Mouse (Mus musculus): Measurements from ENCODE around the gene Gdap2. TPM values are rescaled to one million over a fixed set of nuclear protein-coding genes. Genes with fewer than 3 reads are reported as not detected.

Gdap2 gene
- polyA plus RNA-seq, 1 experiment from 2014 or later, result 35.2 TPM

- WGBS, result 85% methylated on average over 5 of the region's 5 CpGs
- ATAC-seq (replicated peaks; ENCODE audit: insufficient number of reproducible peaks, low FRiP score, low TSS enrichment, low read depth), result no peak
These were observed 53.3 kb downstream of the Gdap2 start for GRCm38 (mm10) chr3:100215469-100215868.

GRCm38 (mm10) chr3:100225326-100225959 lies 63.3 kb downstream of the Gdap2 start:
- no peak overlapping the region for H3K4me3 ChIP-seq (ENCODE audit: low read depth, low read length)
- no peak overlapping the region for H3K4me2 ChIP-seq (ENCODE audit: low read depth, low read length)
- H3K4me1 ChIP-seq (ENCODE audit: control insufficient read depth, insufficient read depth, low read length), result no peaks in the 10 kb centered on the region
- no peaks in the 10 kb centered on the region for H3K9me3 ChIP-seq (replicated peaks; ENCODE audit: control insufficient read depth, low read length)
- ATAC-seq (replicated peaks; ENCODE audit: insufficient number of reproducible peaks, low FRiP score, low TSS enrichment, low read depth) (no peak), DNase-seq (ENCODE audit: low spot score) (no peak)
- no peak overlapping the region for H3K27ac ChIP-seq (replicated peaks; ENCODE audit: low read depth, low read length)
- no peak overlapping the region for H3K9ac ChIP-seq (replicated peaks; ENCODE audit: low read length)
- 82% methylated on average over 12 of the region's 12 CpGs for WGBS
- H3K27me3 ChIP-seq (ENCODE audit: control insufficient read depth, insufficient read depth, low read length), result no peaks in the 10 kb centered on the region
- no peaks in the 10 kb centered on the region for H3K36me3 ChIP-seq (replicated peaks; ENCODE audit: control insufficient read depth, insufficient read depth, low read depth, low read length)

More at GRCm38 (mm10) chr3:100215469-100215868, 53.3 kb downstream of the Gdap2 start:
- Histone ChIP-seq H3K9ac (replicated peaks; ENCODE audit: low read length) (no peak overlapping the region), H3K9me3 (replicated peaks; ENCODE audit: control insufficient read depth, low read length) (no peaks in the 10 kb centered on the region), H3K4me1 (ENCODE audit: control insufficient read depth, insufficient read depth, low read length) (no peaks in the 10 kb centered on the region), H3K4me3 (ENCODE audit: low read depth, low read length) (no peak overlapping the region), H3K4me2 (ENCODE audit: low read depth, low read length) (no peak overlapping the region), H3K36me3 (replicated peaks; ENCODE audit: control insufficient read depth, insufficient read depth, low read depth, low read length) (no peaks in the 10 kb centered on the region), H3K27ac (replicated peaks; ENCODE audit: low read depth, low read length) (no peak overlapping the region), H3K27me3 (ENCODE audit: control insufficient read depth, insufficient read depth, low read length) (no peaks in the 10 kb centered on the region)
- DNase-seq (ENCODE audit: low spot score), result no peak

- no peak overlapping the region for H3K4me3 ChIP-seq (ENCODE audit: low read depth, low read length)
- H3K4me1 ChIP-seq (ENCODE audit: control insufficient read depth, insufficient read depth, low read length), result no peaks in the 10 kb centered on the region
- H3K9me3 ChIP-seq (replicated peaks; ENCODE audit: control insufficient read depth, low read length), result no peaks in the 10 kb centered on the region
- no peak overlapping the region for H3K4me2 ChIP-seq (ENCODE audit: low read depth, low read length)
- no peak overlapping the region for H3K27ac ChIP-seq (replicated peaks; ENCODE audit: low read depth, low read length)
- DNase-seq (ENCODE audit: low spot score), result no peak
- ATAC-seq (replicated peaks; ENCODE audit: insufficient number of reproducible peaks, low FRiP score, low TSS enrichment, low read depth), result no peak
- no peaks in the 10 kb centered on the region for H3K36me3 ChIP-seq (replicated peaks; ENCODE audit: control insufficient read depth, insufficient read depth, low read depth, low read length)
- no peaks in the 10 kb centered on the region for H3K27me3 ChIP-seq (ENCODE audit: control insufficient read depth, insufficient read depth, low read length)
- no peak overlapping the region for H3K9ac ChIP-seq (replicated peaks; ENCODE audit: low read length)
- 39% methylated on average over 1 of the region's 1 CpGs for WGBS
These were observed 65.3 kb downstream of the Gdap2 start for GRCm38 (mm10) chr3:100227509-100227908.

- H3K27me3 ChIP-seq (ENCODE audit: control insufficient read depth, insufficient read depth, low read length), result no peaks in the 10 kb centered on the region
- no peaks in the 10 kb centered on the region for H3K9me3 ChIP-seq (replicated peaks; ENCODE audit: control insufficient read depth, low read length)
- 86% methylated on average over 3 of the region's 3 CpGs for WGBS
- DNase-seq (ENCODE audit: low spot score) (no peak), ATAC-seq (replicated peaks; ENCODE audit: insufficient number of reproducible peaks, low FRiP score, low TSS enrichment, low read depth) (no peak)
- H3K4me1 ChIP-seq (ENCODE audit: control insufficient read depth, insufficient read depth, low read length), result no peaks in the 10 kb centered on the region
- H3K27ac ChIP-seq (replicated peaks; ENCODE audit: low read depth, low read length), result no peak overlapping the region
- no peak overlapping the region for H3K4me3 ChIP-seq (ENCODE audit: low read depth, low read length)
- no peak overlapping the region for H3K4me2 ChIP-seq (ENCODE audit: low read depth, low read length)
- H3K9ac ChIP-seq (replicated peaks; ENCODE audit: low read length), result no peak overlapping the region
- H3K36me3 ChIP-seq (replicated peaks; ENCODE audit: control insufficient read depth, insufficient read depth, low read depth, low read length), result no peaks in the 10 kb centered on the region
These were observed 66.8 kb downstream of the Gdap2 start for GRCm38 (mm10) chr3:100228981-100229380.

GRCm38 (mm10) chr3:100236725-100237436 lies 74.7 kb downstream of the Gdap2 start:
- Histone ChIP-seq H3K4me3 (ENCODE audit: low read depth, low read length) (no peak overlapping the region), H3K36me3 (replicated peaks; ENCODE audit: control insufficient read depth, insufficient read depth, low read depth, low read length) (no peaks in the 10 kb centered on the region), H3K9me3 (replicated peaks; ENCODE audit: control insufficient read depth, low read length) (no peaks in the 10 kb centered on the region), H3K4me2 (ENCODE audit: low read depth, low read length) (no peak overlapping the region), H3K27ac (replicated peaks; ENCODE audit: low read depth, low read length) (no peak overlapping the region), H3K4me1 (ENCODE audit: control insufficient read depth, insufficient read depth, low read length) (no peaks in the 10 kb centered on the region), H3K9ac (replicated peaks; ENCODE audit: low read length) (no peak overlapping the region), H3K27me3 (ENCODE audit: control insufficient read depth, insufficient read depth, low read length) (no peaks in the 10 kb centered on the region)
- DNase-seq (ENCODE audit: low spot score) (no peak), ATAC-seq (replicated peaks; ENCODE audit: insufficient number of reproducible peaks, low FRiP score, low TSS enrichment, low read depth) (no peak)

GRCm38 (mm10) chr3:100242230-100242629 lies 80.0 kb downstream of the Gdap2 start:
- ATAC-seq (replicated peaks; ENCODE audit: insufficient number of reproducible peaks, low FRiP score, low TSS enrichment, low read depth), result no peak
- DNase-seq (ENCODE audit: low spot score), result no peak
- H3K9ac ChIP-seq (replicated peaks; ENCODE audit: low read length), result no peak overlapping the region
- no peaks in the 10 kb centered on the region for H3K36me3 ChIP-seq (replicated peaks; ENCODE audit: control insufficient read depth, insufficient read depth, low read depth, low read length)
- no peak overlapping the region for H3K4me3 ChIP-seq (ENCODE audit: low read depth, low read length)
- H3K4me2 ChIP-seq (ENCODE audit: low read depth, low read length), result no peak overlapping the region
- no peak overlapping the region for H3K27ac ChIP-seq (replicated peaks; ENCODE audit: low read depth, low read length)
- H3K9me3 ChIP-seq (replicated peaks; ENCODE audit: control insufficient read depth, low read length), result no peaks in the 10 kb centered on the region
- H3K4me1 ChIP-seq (ENCODE audit: control insufficient read depth, insufficient read depth, low read length), result no peaks in the 10 kb centered on the region
- H3K27me3 ChIP-seq (ENCODE audit: control insufficient read depth, insufficient read depth, low read length), result no peaks in the 10 kb centered on the region
- 89% methylated on average over 4 of the region's 4 CpGs for WGBS

- no peak overlapping the region for H3K4me3 ChIP-seq (ENCODE audit: low read depth, low read length)
- H3K27me3 ChIP-seq (ENCODE audit: control insufficient read depth, insufficient read depth, low read length), result no peaks in the 10 kb centered on the region
- H3K27ac ChIP-seq (replicated peaks; ENCODE audit: low read depth, low read length), result no peak overlapping the region
- no peak overlapping the region for H3K4me2 ChIP-seq (ENCODE audit: low read depth, low read length)
- no peaks in the 10 kb centered on the region for H3K9me3 ChIP-seq (replicated peaks; ENCODE audit: control insufficient read depth, low read length)
- H3K4me1 ChIP-seq (ENCODE audit: control insufficient read depth, insufficient read depth, low read length), result no peaks in the 10 kb centered on the region
- no peak overlapping the region for H3K9ac ChIP-seq (replicated peaks; ENCODE audit: low read length)
- ATAC-seq (replicated peaks; ENCODE audit: insufficient number of reproducible peaks, low FRiP score, low TSS enrichment, low read depth), result no peak
- DNase-seq (ENCODE audit: low spot score), result no peak
- H3K36me3 ChIP-seq (replicated peaks; ENCODE audit: control insufficient read depth, insufficient read depth, low read depth, low read length), result no peaks in the 10 kb centered on the region
- 40% methylated on average over 4 of the region's 4 CpGs for WGBS
These were observed 84.2 kb downstream of the Gdap2 start for GRCm38 (mm10) chr3:100246286-100246825.
